Mouse (Mus musculus) intestine, embryonic 14.5 days (tissue): ENCODE data around the gene Tspan3. TPM values are rescaled to one million over a fixed set of nuclear protein-coding genes. Genes with fewer than 3 reads are reported as not detected.

Source experiments
- ATAC-seq: fragments of 200-750 bp; cut with Nextera tagmentation; replicated peaks from 2 replicates; pipeline ENCODE4 v1.8.0; 2017; ENCODE audit warnings: low read depth, moderate number of reproducible peaks, moderate TSS enrichment, moderate library complexity; ENCODE audit not compliant: low FRiP score, low TSS enrichment
- DNase-seq: peaks from one replicate; pipeline ENCODE4 v3.0.0-alpha.2; 2018; ENCODE audit warnings: low spot score
- H3K27ac ChIP-seq: fragments of 300-500 bp; sonication (generic); 2 replicates; pipeline ENCODE4 v1.5.1; 2014; ENCODE audit warnings: low read depth, mild to moderate bottlenecking, control low read depth
- H3K27me3 ChIP-seq: fragments of 300-500 bp; sonication (generic); replicated peaks from 2 replicates; pipeline ENCODE4 v1.6.1; 2014; ENCODE audit warnings: low read length, control low read depth; ENCODE audit not compliant: control insufficient read depth, insufficient read depth
- H3K36me3 ChIP-seq: fragments of 300-500 bp; sonication (generic); 2 replicates; pipeline ENCODE4 v1.6.1; 2014; ENCODE audit warnings: low read length, control low read depth; ENCODE audit not compliant: control insufficient read depth, insufficient read depth
- H3K4me1 ChIP-seq: fragments of 300-500 bp; sonication (generic); replicated peaks from 2 replicates; pipeline ENCODE4 v1.6.1; 2014; ENCODE audit warnings: low read length, control low read depth, mixed read lengths; ENCODE audit not compliant: control insufficient read depth, insufficient read depth
- H3K4me2 ChIP-seq: fragments of 300-500 bp; sonication (generic); 2 replicates; pipeline ENCODE4 v1.6.1; 2014; ENCODE audit warnings: low read length
- H3K4me3 ChIP-seq: fragments of 300-500 bp; sonication (generic); 2 replicates; pipeline ENCODE4 v1.5.1; 2014; ENCODE audit warnings: low read depth, low read length, control low read depth, mixed read lengths
- H3K9ac ChIP-seq: fragments of 300-500 bp; sonication (generic); 2 replicates; pipeline ENCODE4 v1.6.1; 2014; ENCODE audit warnings: mild to moderate bottlenecking, low read length
- H3K9me3 ChIP-seq: fragments of 300-500 bp; sonication (generic); 2 replicates; pipeline ENCODE4 v1.6.1; 2016; ENCODE audit warnings: low read length, control low read depth; ENCODE audit not compliant: control insufficient read depth
- WGBS: fragments of 180-500 bp; shearing (Covaris S2); extraction: QIAGEN DNeasy Blood & Tissue Kit; methylation state at CpG from one replicate; pipeline ENCODE4 v1.1.7; 2014; 5-methylcytosine and 5-hydroxymethylcytosine counted together
- polyA plus RNA-seq: library from polyadenylated mRNA; unstranded; fragments of >200 nt; fragmentation: Nextera tagmentation; extraction: Ambion mirVana; gene quantifications from 2 replicates; pipeline ENCODE4 v1.2.1, GENCODE M21; 2014

Tspan3 gene
- polyA plus RNA-seq, 1 experiment from 2014 or later: 477 TPM

DNA sequence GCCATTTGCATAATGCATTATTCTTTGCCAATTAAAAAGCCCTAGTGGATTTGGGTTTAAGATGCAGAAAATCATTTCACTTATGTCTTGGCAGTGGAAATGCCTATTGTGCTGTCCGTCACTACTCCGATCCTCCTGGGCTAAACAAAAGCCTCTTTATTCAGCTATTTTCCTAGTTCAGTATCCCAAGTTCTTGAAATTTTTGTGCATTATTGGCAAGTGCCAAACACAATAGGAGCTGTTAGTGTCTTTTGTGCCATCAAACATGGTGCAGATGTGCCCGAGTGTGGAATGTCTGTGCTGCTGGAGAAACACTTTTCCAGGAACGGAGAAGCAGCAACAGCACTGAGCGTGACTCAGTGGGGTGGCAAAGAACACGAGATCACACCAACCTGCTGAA lies 2.4 kb upstream of the Tspan3 start:
- Histone ChIP-seq H3K27me3 (no peaks in the 10 kb centered on the region), H3K4me1 (no peaks in the 10 kb centered on the region), H3K4me2 (no peak overlapping the region), H3K27ac (no peak overlapping the region), H3K9me3 (no peaks in the 10 kb centered on the region), H3K36me3 (no peaks in the 10 kb centered on the region), H3K4me3 (no peak overlapping the region), H3K9ac (no peak overlapping the region)
- DNase-seq (no peak), ATAC-seq (no peak)
- WGBS: 75% methylated on average over 6 of the region's 6 CpGs

DNA sequence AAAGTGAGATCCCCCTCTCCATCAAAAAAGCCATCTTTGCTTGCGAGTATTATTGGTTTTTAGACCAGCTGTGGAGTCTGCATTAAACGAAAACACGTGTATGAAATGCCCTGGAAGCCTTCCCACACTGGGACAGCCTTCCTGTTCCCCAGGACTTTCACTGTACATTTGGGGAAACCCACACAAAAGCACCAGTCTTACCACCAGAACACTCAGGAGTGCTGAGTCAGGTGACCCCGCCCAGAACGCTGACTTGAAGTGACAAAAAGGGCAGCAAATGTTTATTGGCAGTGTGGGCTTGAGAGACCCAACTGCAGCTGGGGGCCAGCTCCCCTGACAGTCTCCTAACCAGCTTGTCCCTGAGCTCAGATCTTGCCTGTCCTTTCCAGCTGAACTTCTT lies 884 bp upstream of the Tspan3 start:
- Histone ChIP-seq H3K9me3 (no peaks in the 10 kb centered on the region), H3K27ac (no peak overlapping the region), H3K4me3 (no peak overlapping the region), H3K36me3 (no peaks in the 10 kb centered on the region), H3K9ac (no peak overlapping the region), H3K4me2 (no peak overlapping the region), H3K4me1 (peaks cover 5% of the 10 kb centered on the region), H3K27me3 (no peaks in the 10 kb centered on the region)
- no peak for ATAC-seq
- 46% methylated on average over 5 of the region's 5 CpGs for WGBS
- no peak for DNase-seq

DNA sequence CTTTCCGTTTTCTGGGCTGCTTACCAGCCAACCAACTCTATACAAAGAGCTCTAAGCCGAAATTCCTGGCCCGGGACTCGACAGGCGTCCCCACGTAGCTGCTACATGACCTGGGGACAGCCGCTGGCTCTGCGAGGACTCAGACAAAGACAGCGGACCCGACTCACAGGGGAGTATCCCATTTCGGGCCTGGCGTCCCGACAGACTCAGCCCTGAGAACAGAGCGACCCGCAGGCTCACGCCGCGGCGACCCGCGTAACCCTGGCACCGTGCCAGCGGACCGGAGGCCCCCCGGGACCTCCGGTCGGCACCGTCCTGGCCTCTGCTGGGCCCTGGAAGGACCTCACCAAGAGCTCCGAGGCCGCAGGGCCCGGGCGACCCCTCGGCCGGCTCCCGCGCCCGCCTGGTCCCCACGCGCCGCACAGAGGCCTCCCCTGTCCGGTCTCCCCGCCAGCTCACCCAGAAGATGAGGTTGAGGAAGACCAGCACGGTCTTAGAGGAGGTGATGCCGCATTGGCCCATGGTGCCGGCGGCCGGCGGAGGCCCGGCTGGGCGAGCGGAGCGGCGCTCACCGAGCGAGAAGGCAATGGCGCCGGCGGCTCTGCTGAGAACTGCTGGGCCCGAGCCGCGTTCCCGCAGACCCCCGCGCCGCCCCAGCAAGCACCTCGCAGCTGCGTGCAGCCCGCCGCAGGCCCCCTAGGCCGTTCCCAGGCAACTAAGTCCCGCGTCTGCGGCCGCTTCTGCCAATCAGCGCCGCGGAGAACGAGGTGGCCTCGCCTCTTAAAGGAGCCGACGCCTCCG lies 4.7 kb downstream of the Tspan3 start:
- under 1% methylated on average over 73 of the region's 82 CpGs for WGBS

DNA sequence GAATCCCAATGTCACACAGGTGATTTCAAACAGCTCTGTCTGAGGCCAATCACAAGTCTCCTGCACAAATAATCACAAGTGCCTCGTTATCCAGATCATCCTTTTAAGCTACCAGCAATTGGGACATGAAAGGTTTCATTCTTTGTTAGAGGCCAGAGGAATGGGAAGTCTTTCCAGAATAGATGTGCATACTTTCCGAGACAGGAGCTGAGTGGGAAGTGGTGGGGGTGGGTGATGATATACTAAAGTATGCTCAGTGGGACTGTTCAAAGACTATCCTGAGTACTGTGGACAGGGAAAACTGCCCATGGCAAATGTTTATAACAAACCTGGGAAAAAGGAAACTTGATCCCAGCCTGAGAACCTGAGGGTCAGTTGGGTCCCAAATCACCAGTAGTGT lies 5.8 kb downstream of the Tspan3 start:
- WGBS: 10% methylated on average over 2 of the region's 2 CpGs
- Histone ChIP-seq H3K4me1 (peaks cover 33% of the 10 kb centered on the region), H3K27me3 (no peaks in the 10 kb centered on the region), H3K9me3 (no peaks in the 10 kb centered on the region), H3K36me3 (no peaks in the 10 kb centered on the region), H3K27ac (no peak overlapping the region), H3K4me3 (peak overlapping the region; percentile 98), H3K4me2 (peak overlapping the region; percentile 81), H3K9ac (peak overlapping the region; percentile 99)
- DNase-seq: no peak
- ATAC-seq: no peak

More for the DNA sequence above, 4.7 kb downstream of the Tspan3 start:
- H3K36me3 ChIP-seq: no peaks in the 10 kb centered on the region
- ATAC-seq (peak; percentile 96), DNase-seq (peak; percentile 90)
- peaks cover 33% of the 10 kb centered on the region for H3K4me1 ChIP-seq
- H3K9ac ChIP-seq: peak overlapping the region; percentile 99
- no peaks in the 10 kb centered on the region for H3K27me3 ChIP-seq
- H3K4me3 ChIP-seq: peak overlapping the region; percentile 98
- peak overlapping the region; percentile 96 for H3K27ac ChIP-seq
- H3K4me2 ChIP-seq: peak overlapping the region; percentile 81
- no peaks in the 10 kb centered on the region for H3K9me3 ChIP-seq

DNA sequence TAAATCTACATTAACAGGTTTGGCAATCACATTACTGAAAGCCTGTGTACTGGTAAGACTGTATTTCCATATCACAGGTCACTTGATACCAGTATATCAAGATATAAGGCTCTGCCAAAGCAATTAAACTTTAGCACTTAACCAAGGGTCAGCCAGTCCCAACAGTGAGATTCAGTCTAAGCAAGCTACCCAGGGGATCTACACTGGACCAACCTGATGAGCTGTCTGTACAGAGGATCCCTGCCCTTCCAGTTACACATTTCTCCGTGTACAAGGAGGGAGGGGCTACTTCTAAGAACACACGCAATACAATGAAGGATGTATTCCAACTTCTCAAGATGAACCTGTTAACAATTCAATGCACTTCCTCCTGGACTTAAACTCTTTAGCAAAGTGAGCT lies 7.2 kb downstream of the Tspan3 start:
- WGBS: 50% methylated on average over 2 of the region's 2 CpGs
- Histone ChIP-seq H3K27ac (no peak overlapping the region), H3K4me2 (no peak overlapping the region), H3K9ac (no peak overlapping the region), H3K36me3 (no peaks in the 10 kb centered on the region), H3K4me1 (peaks cover 39% of the 10 kb centered on the region), H3K4me3 (no peak overlapping the region), H3K27me3 (no peaks in the 10 kb centered on the region), H3K9me3 (no peaks in the 10 kb centered on the region)
- ATAC-seq: no peak
- no peak for DNase-seq

DNA sequence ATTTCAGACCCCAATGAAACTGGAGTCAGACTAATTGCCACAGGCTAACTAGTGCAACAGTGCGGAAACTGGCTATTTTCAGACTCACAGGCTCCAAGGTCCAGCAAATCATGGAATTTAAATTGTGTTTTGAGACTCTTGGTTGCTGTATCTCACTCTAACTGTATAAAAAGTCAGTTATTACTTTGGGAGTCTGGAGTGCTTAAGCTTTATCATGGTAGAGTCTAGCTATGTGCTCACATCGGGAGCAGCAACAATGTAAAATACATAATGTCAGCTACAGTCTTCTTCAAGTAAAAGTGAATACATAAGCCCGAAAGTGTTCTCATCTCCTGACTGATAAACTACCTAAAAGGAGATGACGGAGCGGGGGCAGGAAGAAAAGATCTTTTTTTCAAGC lies 10.7 kb downstream of the Tspan3 start:
- ATAC-seq (no peak), DNase-seq (no peak)
- H3K4me2 ChIP-seq: no peak overlapping the region
- H3K9ac ChIP-seq: no peak overlapping the region
- H3K4me3 ChIP-seq: no peak overlapping the region
- no peaks in the 10 kb centered on the region for H3K36me3 ChIP-seq
- no peaks in the 10 kb centered on the region for H3K9me3 ChIP-seq
- WGBS: 89% methylated on average over 5 of the region's 5 CpGs
- no peak overlapping the region for H3K27ac ChIP-seq
- H3K27me3 ChIP-seq: no peaks in the 10 kb centered on the region
- peaks cover 46% of the 10 kb centered on the region for H3K4me1 ChIP-seq

DNA sequence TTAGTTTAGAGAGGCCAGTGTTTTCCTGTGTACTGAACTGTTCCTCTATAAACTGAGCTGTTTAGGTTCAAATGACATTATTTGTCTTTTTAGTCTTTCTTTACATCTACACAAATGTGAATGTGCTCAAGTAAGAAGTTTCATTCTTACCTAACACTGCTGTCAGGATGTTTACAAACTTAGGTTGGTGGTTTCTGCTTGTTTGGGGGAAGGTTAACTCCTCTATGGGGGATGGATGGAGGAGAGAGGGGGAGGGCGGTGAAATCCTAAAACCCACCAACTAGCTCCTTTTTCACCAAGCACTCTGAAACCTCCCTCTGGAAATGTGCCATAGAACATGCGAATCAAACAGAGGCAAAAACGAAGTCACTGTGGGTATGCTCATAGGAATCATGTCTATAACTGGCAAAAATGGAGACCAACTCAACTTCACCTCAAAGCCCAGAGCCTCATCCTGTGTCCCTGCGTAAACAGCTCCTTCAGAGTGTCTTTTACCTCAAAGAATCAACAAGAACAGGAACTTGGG lies 12.7 kb downstream of the Tspan3 start:
- Histone ChIP-seq H3K27ac (peak overlapping the region; percentile 57; the same call in 1 of the 2 replicates), H3K4me2 (0 out of 2 replicates have a peak overlapping the region, but pooled peaks have one; percentile 11)
- no peak for DNase-seq

DNA sequence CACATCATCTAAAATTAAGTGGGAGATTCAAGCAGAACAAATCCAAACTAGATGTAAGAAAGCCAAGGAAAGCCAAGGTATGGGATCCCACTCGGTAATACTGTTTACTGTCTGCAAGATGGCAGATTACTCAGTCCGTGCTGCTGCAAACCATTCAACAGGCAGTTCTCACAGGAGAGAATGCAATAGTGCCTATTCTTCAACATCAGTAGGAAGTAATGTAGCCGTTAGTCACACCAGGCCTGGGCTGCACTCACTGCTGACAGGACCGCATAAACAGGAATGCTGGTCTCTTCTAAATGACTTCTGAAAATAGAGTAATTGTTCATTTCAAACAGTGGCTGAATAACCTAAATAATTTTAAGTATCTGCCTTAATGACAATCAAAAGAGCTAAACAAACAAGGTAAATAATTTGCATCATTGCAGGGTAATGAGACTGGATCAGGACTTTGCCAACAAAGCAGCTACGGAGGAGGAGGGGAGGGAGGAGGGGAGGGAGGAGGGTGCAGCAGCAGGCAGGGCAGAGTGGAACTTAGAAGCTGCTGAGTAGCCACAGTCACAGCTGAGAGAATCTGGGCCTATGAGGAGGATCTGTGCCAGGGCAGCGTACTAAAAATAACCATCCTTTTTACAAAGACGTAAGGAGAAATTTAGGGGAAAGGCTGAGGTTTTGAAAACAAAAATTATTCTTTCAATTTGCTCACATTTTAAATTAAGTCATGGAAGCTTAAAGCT lies 13.4 kb downstream of the Tspan3 start:
- ATAC-seq (no peak), DNase-seq (no peak)
- Histone ChIP-seq H3K4me3 (no peak overlapping the region), H3K27me3 (no peaks in the 10 kb centered on the region), H3K9ac (no peak overlapping the region), H3K27ac (peak overlapping the region; percentile 57), H3K36me3 (peaks cover 6% of the 10 kb centered on the region), H3K9me3 (no peaks in the 10 kb centered on the region), H3K4me1 (peaks cover 29% of the 10 kb centered on the region), H3K4me2 (no peak overlapping the region)
- 26% methylated on average over 7 of the region's 7 CpGs for WGBS

More for the DNA sequence above, 12.7 kb downstream of the Tspan3 start:
- no peaks in the 10 kb centered on the region for H3K9me3 ChIP-seq
- peaks cover under 1% of the 10 kb centered on the region; the same call in 1 of the 2 replicates for H3K36me3 ChIP-seq
- WGBS: 59% methylated on average over 4 of the region's 4 CpGs
- ATAC-seq: no peak
- no peaks in the 10 kb centered on the region for H3K27me3 ChIP-seq
- H3K9ac ChIP-seq: no peak overlapping the region
- H3K4me1 ChIP-seq: peaks cover 30% of the 10 kb centered on the region
- no peak overlapping the region for H3K4me3 ChIP-seq
